Mouse (Mus musculus): ENCODE measurements around the gene Trim17. TPM values are rescaled to one million over a fixed set of nuclear protein-coding genes. Genes with fewer than 3 reads are reported as not detected.

Gene Trim17
- polyA plus RNA-seq, 1 experiment from 2014 or later: 1.1 TPM

DNA sequence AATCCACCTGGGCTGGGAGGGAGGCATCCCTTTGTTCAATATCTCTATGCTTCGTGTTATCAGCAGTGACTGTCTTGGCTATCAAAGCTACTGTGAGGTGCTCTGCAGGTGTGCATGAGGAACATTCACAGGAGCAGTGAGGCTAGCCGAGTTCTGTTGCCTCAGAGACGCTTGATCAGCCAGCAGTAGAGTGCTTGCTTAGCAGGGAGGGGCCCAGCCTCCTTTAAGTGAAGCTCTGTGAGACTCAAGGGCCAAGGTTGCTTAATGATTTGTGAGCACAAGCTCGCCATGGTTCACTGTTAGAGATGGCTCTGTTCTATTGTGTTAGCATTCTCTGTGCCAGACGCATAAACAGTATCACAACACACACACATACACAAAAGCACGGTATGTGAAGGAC, 15.2 kb downstream of the Trim17 start:
- no peak overlapping the region for H3K27ac ChIP-seq (ENCODE audit: low read depth, low read length)
- ATAC-seq (replicated peaks; ENCODE audit: insufficient number of reproducible peaks, low FRiP score, low TSS enrichment): no peak
- H3K4me3 ChIP-seq (ENCODE audit: low read depth, low read length): no peak overlapping the region
- H3K36me3 ChIP-seq (ENCODE audit: control insufficient read depth, insufficient read depth, low read length): no peaks in the 10 kb centered on the region
- peaks cover 12% of the 10 kb centered on the region for H3K4me1 ChIP-seq (ENCODE audit: control insufficient read depth, insufficient read depth, low read length)
- no peak overlapping the region for H3K9ac ChIP-seq (ENCODE audit: low read depth, low read length)
- H3K27me3 ChIP-seq (ENCODE audit: control insufficient read depth, insufficient read depth, low read length): no peaks in the 10 kb centered on the region
- no peaks in the 10 kb centered on the region for H3K9me3 ChIP-seq (replicated peaks; ENCODE audit: control insufficient read depth, low read length)
- H3K4me2 ChIP-seq: no peak overlapping the region
- WGBS (ENCODE audit: insufficient replicate concordance): 72% methylated on average over 6 of the region's 6 CpGs

DNA sequence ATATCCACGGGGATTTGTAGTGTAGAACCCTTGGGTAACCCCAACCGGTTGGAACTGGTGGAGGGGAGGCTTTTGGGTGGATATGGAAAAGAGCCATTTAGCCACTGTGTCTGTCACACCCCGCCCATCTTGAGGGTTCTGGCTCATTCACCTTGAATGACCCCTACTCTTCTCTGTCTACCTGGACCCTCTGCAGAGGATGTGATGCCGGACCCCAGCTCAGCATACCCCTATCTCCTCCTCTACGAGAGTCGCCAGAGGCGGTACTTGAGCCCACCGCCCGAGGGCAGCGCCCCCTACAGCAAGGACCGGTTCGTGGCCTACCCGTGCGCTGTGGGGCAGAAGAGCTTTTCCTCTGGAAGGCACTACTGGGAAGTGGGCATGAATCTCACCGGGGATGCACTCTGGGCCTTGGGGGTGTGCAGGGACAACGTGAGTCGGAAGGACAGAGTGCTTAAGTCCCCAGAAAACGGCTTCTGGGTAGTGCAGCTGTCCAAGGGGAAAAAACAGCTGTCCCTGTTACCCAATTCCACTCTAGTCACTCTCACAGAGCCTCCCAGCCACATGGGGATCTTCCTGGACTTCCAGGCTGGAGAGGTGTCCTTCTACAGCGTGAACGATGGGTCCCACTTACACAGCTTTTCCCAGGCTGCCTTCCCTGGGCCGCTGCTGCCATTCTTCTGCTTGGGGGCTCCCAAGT, 16.5 kb downstream of the Trim17 start:
- no peak overlapping the region for H3K27ac ChIP-seq (ENCODE audit: low read depth, low read length)
- H3K9me3 ChIP-seq (replicated peaks; ENCODE audit: control insufficient read depth, low read length): no peaks in the 10 kb centered on the region
- H3K27me3 ChIP-seq (ENCODE audit: control insufficient read depth, insufficient read depth, low read length): no peaks in the 10 kb centered on the region
- no peak overlapping the region for H3K4me2 ChIP-seq
- no peak overlapping the region for H3K9ac ChIP-seq (ENCODE audit: low read depth, low read length)
- no peak for ATAC-seq (replicated peaks; ENCODE audit: insufficient number of reproducible peaks, low FRiP score, low TSS enrichment)
- WGBS (ENCODE audit: insufficient replicate concordance): 77% methylated on average over 21 of the region's 21 CpGs
- peaks cover 6% of the 10 kb centered on the region for H3K4me1 ChIP-seq (ENCODE audit: control insufficient read depth, insufficient read depth, low read length)
- no peaks in the 10 kb centered on the region for H3K36me3 ChIP-seq (ENCODE audit: control insufficient read depth, insufficient read depth, low read length)
- H3K4me3 ChIP-seq (ENCODE audit: low read depth, low read length): no peak overlapping the region

- H3K9ac ChIP-seq (ENCODE audit: low read depth, low read length): no peak overlapping the region
- no peaks in the 10 kb centered on the region for H3K9me3 ChIP-seq (replicated peaks; ENCODE audit: control insufficient read depth, low read length)
- H3K27ac ChIP-seq (ENCODE audit: low read depth, low read length): no peak overlapping the region
- no peaks in the 10 kb centered on the region for H3K27me3 ChIP-seq (ENCODE audit: control insufficient read depth, insufficient read depth, low read length)
- peaks cover 7% of the 10 kb centered on the region for H3K4me1 ChIP-seq (ENCODE audit: control insufficient read depth, insufficient read depth, low read length)
- no peaks in the 10 kb centered on the region for H3K36me3 ChIP-seq (ENCODE audit: control insufficient read depth, insufficient read depth, low read length)
- 80% methylated on average over 3 of the region's 3 CpGs for WGBS (ENCODE audit: insufficient replicate concordance)
- H3K4me2 ChIP-seq: no peak overlapping the region
- H3K4me3 ChIP-seq (ENCODE audit: low read depth, low read length): no peak overlapping the region
- ATAC-seq (replicated peaks; ENCODE audit: insufficient number of reproducible peaks, low FRiP score, low TSS enrichment): no peak
These were observed 17.3 kb downstream of the Trim17 start for GRCm38 (mm10) chr11:58971796-58972195.

- ATAC-seq (replicated peaks; ENCODE audit: insufficient number of reproducible peaks, low FRiP score, low TSS enrichment): no peak
- no peak overlapping the region for H3K9ac ChIP-seq (ENCODE audit: low read depth, low read length)
- H3K4me1 ChIP-seq (ENCODE audit: control insufficient read depth, insufficient read depth, low read length): peaks cover 13% of the 10 kb centered on the region
- no peak overlapping the region for H3K4me2 ChIP-seq
- no peak overlapping the region for H3K27ac ChIP-seq (ENCODE audit: low read depth, low read length)
- no peak overlapping the region for H3K4me3 ChIP-seq (ENCODE audit: low read depth, low read length)
- no peaks in the 10 kb centered on the region for H3K9me3 ChIP-seq (replicated peaks; ENCODE audit: control insufficient read depth, low read length)
- 75% methylated on average over 3 of the region's 3 CpGs for WGBS (ENCODE audit: insufficient replicate concordance)
- no peaks in the 10 kb centered on the region for H3K36me3 ChIP-seq (ENCODE audit: control insufficient read depth, insufficient read depth, low read length)
- H3K27me3 ChIP-seq (ENCODE audit: control insufficient read depth, insufficient read depth, low read length): no peaks in the 10 kb centered on the region
These were observed 19.9 kb downstream of the Trim17 start for GRCm38 (mm10) chr11:58974414-58974813.

GRCm38 (mm10) chr11:58977150-58977549, 22.7 kb downstream of the Trim17 start:
- Histone ChIP-seq H3K4me2 (peak overlapping the region; percentile 97), H3K9me3 (replicated peaks; ENCODE audit: control insufficient read depth, low read length) (no peaks in the 10 kb centered on the region), H3K4me3 (ENCODE audit: low read depth, low read length) (peak overlapping the region; percentile 99), H3K9ac (ENCODE audit: low read depth, low read length) (peak overlapping the region; percentile 95), H3K27me3 (ENCODE audit: control insufficient read depth, insufficient read depth, low read length) (no peaks in the 10 kb centered on the region), H3K4me1 (ENCODE audit: control insufficient read depth, insufficient read depth, low read length) (peaks cover 18% of the 10 kb centered on the region), H3K27ac (ENCODE audit: low read depth, low read length) (peak overlapping the region; percentile 80), H3K36me3 (ENCODE audit: control insufficient read depth, insufficient read depth, low read length) (no peaks in the 10 kb centered on the region)
- no peak for ATAC-seq (replicated peaks; ENCODE audit: insufficient number of reproducible peaks, low FRiP score, low TSS enrichment)
- WGBS (ENCODE audit: insufficient replicate concordance): 0% methylated on average over 29 of the region's 29 CpGs

DNA sequence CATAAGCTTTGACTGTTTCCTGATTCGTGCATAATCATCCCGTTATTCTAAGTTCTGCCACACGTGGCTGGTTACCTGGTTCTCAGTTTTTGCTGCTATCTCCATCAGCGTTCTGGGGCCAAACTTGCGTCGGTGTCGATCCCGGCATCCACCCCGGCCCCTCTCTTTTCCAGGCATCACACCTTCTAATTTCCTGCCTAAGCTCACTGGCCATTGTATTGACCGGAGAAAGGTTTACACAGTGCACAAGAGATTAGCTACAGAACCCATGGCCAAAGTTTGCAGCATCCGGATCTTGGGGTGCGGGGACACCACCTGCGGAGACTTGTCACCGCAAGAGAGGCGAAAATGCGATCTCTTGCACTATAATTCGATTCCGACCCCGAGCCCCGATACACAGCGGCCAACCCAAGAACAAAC, 23.1 kb downstream of the Trim17 start:
- Histone ChIP-seq H3K4me2 (peak overlapping the region; percentile 97), H3K36me3 (ENCODE audit: control insufficient read depth, insufficient read depth, low read length) (0 out of 2 replicates have a peak, but pooled peaks cover under 1% of the 10 kb centered on the region), H3K27me3 (ENCODE audit: control insufficient read depth, insufficient read depth, low read length) (no peaks in the 10 kb centered on the region), H3K4me3 (ENCODE audit: low read depth, low read length) (peak overlapping the region; percentile 99), H3K27ac (ENCODE audit: low read depth, low read length) (peak overlapping the region; percentile 80), H3K4me1 (ENCODE audit: control insufficient read depth, insufficient read depth, low read length) (peaks cover 19% of the 10 kb centered on the region), H3K9ac (ENCODE audit: low read depth, low read length) (peak overlapping the region; percentile 95), H3K9me3 (replicated peaks; ENCODE audit: control insufficient read depth, low read length) (no peaks in the 10 kb centered on the region)
- under 1% methylated on average over 21 of the region's 21 CpGs for WGBS (ENCODE audit: insufficient replicate concordance)
- ATAC-seq (replicated peaks; ENCODE audit: insufficient number of reproducible peaks, low FRiP score, low TSS enrichment): no peak

- no peaks in the 10 kb centered on the region for H3K9me3 ChIP-seq (replicated peaks; ENCODE audit: control insufficient read depth, low read length)
- WGBS (ENCODE audit: insufficient replicate concordance): under 1% methylated on average over 64 of the region's 64 CpGs
- H3K4me2 ChIP-seq: peak within 1 kb of the TSS; percentile 97
- peak within 1 kb of the TSS; percentile 80 for H3K27ac ChIP-seq (ENCODE audit: low read depth, low read length)
- 0 out of 2 replicates have a peak, but pooled peaks cover 2% of the 10 kb centered on the region for H3K36me3 ChIP-seq (ENCODE audit: control insufficient read depth, insufficient read depth, low read length)
- H3K27me3 ChIP-seq (ENCODE audit: control insufficient read depth, insufficient read depth, low read length): no peaks in the 10 kb centered on the region
- H3K4me1 ChIP-seq (ENCODE audit: control insufficient read depth, insufficient read depth, low read length): peaks cover 19% of the 10 kb centered on the region
- H3K4me3 ChIP-seq (ENCODE audit: low read depth, low read length): peak within 1 kb of the TSS; percentile 99
- peak; percentile 58; the same call in 1 of the 2 replicates for ATAC-seq (replicated peaks; ENCODE audit: insufficient number of reproducible peaks, low FRiP score, low TSS enrichment)
- H3K9ac ChIP-seq (ENCODE audit: low read depth, low read length): peak within 1 kb of the TSS; percentile 95
These were observed 23.7 kb downstream of the Trim17 start, which contains the start of gene Trim11 for GRCm38 (mm10) chr11:58978027-58978705. Gene Trim11 (plus strand): TSS chr11:58978093.

- H3K27me3 ChIP-seq (ENCODE audit: control insufficient read depth, insufficient read depth, low read length): no peaks in the 10 kb centered on the region
- 0 out of 2 replicates have a peak, but pooled peaks cover 2% of the 10 kb centered on the region for H3K36me3 ChIP-seq (ENCODE audit: control insufficient read depth, insufficient read depth, low read length)
- H3K9ac ChIP-seq (ENCODE audit: low read depth, low read length): peak overlapping the region; percentile 95
- peak overlapping the region; percentile 99 for H3K4me3 ChIP-seq (ENCODE audit: low read depth, low read length)
- 3% methylated on average over 5 of the region's 5 CpGs for WGBS (ENCODE audit: insufficient replicate concordance)
- H3K4me2 ChIP-seq: peak overlapping the region; percentile 97
- H3K27ac ChIP-seq (ENCODE audit: low read depth, low read length): peak overlapping the region; percentile 80
- ATAC-seq (replicated peaks; ENCODE audit: insufficient number of reproducible peaks, low FRiP score, low TSS enrichment): no peak
- H3K4me1 ChIP-seq (ENCODE audit: control insufficient read depth, insufficient read depth, low read length): peaks cover 21% of the 10 kb centered on the region
- H3K9me3 ChIP-seq (replicated peaks; ENCODE audit: control insufficient read depth, low read length): no peaks in the 10 kb centered on the region
These were observed 24.2 kb downstream of the Trim17 start for GRCm38 (mm10) chr11:58978706-58979030.
